ENCODE assay signal across 9 mouse cellular contexts in genomic region chr8:120361301-120361700, GRCm38 (mm10).
A peak's percentile ranks its signal among the peaks of the same experiment; 100 is the strongest.
DNase-seq lines count a peak whose midpoint lies in the region; ATAC-seq and TF ChIP-seq lines count a peak whose summit lies in the region.
"Had no signal": no experiment of that assay in that cellular context is flagged by ENCODE, and none has a peak within 500 bp of the region (broad histone marks: within the 10 kb centered on the region; RNA-seq: fewer than 3 reads in every experiment).

No protein-coding gene starts in this region.

- ATAC-seq in forebrain, postnatal 0 days, result peak; percentile 60
- no peak for ATAC-seq in erythroblast, adult 5-6 weeks (replicated peaks; ENCODE audit: low FRiP score, poor library complexity, severe bottlenecking)

- DNase-seq in left cerebral cortex, adult 18-20 months (ENCODE audit: low spot score in 2 of 2), result peak; percentile 64 to 75
- DNase-seq in left cerebral cortex, adult 11 months (ENCODE audit: low spot score), result no peak
- peak; percentile 83 to 85 for DNase-seq in cerebellum, adult 18-20 months
- DNase-seq in forebrain, postnatal 0 days, result no peak
- peak; percentile 58 to 64 for DNase-seq in layer of hippocampus, adult 8-10 months (ENCODE audit: low spot score in 2 of 2)
- DNase-seq in ovary, adult 18-20 months (ENCODE audit: low spot score), result no peak
- DNase-seq in spleen, postnatal 36 days (ENCODE audit: low spot score in 2 of 2), result no peak

- no peak overlapping the region for H3K27ac ChIP-seq in forebrain, postnatal 0 days (ENCODE audit: low read depth, low read length)

- TF ChIP-seq CTCF in forebrain, postnatal 0 days (IDR thresholded peaks at IDR 0.05; ENCODE audit: low read depth), result no peak

- 46% methylated on average over 8 of the region's 8 CpGs for WGBS in forebrain, postnatal 0 days

- H3K9ac ChIP-seq in forebrain, postnatal 0 days, result no peak overlapping the region

- no peaks in the 10 kb centered on the region for H3K27me3 ChIP-seq in forebrain, postnatal 0 days (ENCODE audit: insufficient read depth, low read length)

- H3K4me3 ChIP-seq in forebrain, postnatal 0 days (ENCODE audit: low read depth, low read length), result no peak overlapping the region
- H3K4me3 ChIP-seq: myocyte had no signal

- no peaks in the 10 kb centered on the region for H3K36me3 ChIP-seq in forebrain, postnatal 0 days (ENCODE audit: insufficient read depth)

- H3K4me2 ChIP-seq in forebrain, postnatal 0 days (ENCODE audit: low read depth), result no peak overlapping the region

- no peaks in the 10 kb centered on the region for H3K4me1 ChIP-seq in forebrain, postnatal 0 days (ENCODE audit: insufficient read depth)

- no peaks in the 10 kb centered on the region for H3K9me3 ChIP-seq in forebrain, postnatal 0 days (ENCODE audit: low read length)

Comparison
In these comparisons a context has a peak if more than half of its experiments do, and no peak if none do; other contexts are left out.
1. DNase-seq: peak in left cerebral cortex, adult 18-20 months (2 of 2), cerebellum, adult 18-20 months (2 of 2) and layer of hippocampus, adult 8-10 months (2 of 2); none in left cerebral cortex, adult 11 months (single experiment), forebrain, postnatal 0 days (single experiment), ovary, adult 18-20 months (single experiment) and spleen, postnatal 36 days (0 of 2).